Mouse (Mus musculus): ENCODE measurements around the gene Serpinb2.

DNA sequence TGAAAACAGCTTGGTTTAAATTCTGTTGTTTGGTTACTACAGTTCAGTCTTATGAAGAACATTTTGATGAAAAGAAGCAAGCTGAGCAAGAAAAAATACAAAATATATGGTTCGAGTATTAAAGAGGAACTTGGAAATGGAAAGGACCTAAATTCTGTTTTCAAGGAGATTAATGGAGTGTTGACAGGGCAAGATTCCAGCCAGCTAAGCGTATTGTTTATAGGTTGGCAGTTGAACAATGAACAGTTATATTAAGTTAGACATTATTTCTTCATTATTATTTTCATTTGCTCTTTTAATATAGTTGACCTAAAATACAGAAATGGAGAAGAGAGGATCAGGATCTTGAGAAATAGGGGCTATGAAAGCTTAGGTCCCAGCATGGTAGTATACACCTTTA is 64.9 kb downstream of the Serpinb2 start:
- TF ChIP-seq CTCF (IDR thresholded peaks at IDR 0.05; ENCODE audit: low read depth) = no peak
- TF ChIP-seq EP300 (IDR thresholded peaks at IDR 0.05; ENCODE audit: low read depth) = no peak

All from heart, postnatal 0 days (tissue).